Mouse (Mus musculus): ENCODE results near the gene Hgfac. TPM values are rescaled to one million over a fixed set of nuclear protein-coding genes. Genes with fewer than 3 reads are reported as not detected.
A peak's percentile ranks its signal among the peaks of the same experiment; 100 is the strongest.

The Hgfac gene
- polyA plus RNA-seq, 1 experiment from 2014 or later, result 0.26 TPM

- ATAC-seq (ENCODE audit: low FRiP score) (no peak), DNase-seq (ENCODE audit: low spot score, missing footprints) (no peak)
- WGBS, result 96% methylated on average over 4 of the region's 4 CpGs
- H3K4me1 ChIP-seq (ENCODE audit: control insufficient read depth, insufficient read depth, low read length), result peaks cover 6% of the 10 kb centered on the region
- H3K27ac ChIP-seq (ENCODE audit: low read depth, low read length), result no peak overlapping the region
- H3K9me3 ChIP-seq (ENCODE audit: control insufficient read depth, low read length), result no peaks in the 10 kb centered on the region
- no peak overlapping the region for H3K4me2 ChIP-seq
- H3K27me3 ChIP-seq (ENCODE audit: control insufficient read depth, insufficient read depth, low read length), result no peaks in the 10 kb centered on the region
- no peak overlapping the region for H3K9ac ChIP-seq (ENCODE audit: low read length)
- H3K4me3 ChIP-seq (ENCODE audit: low read depth, low read length), result no peak overlapping the region
- H3K36me3 ChIP-seq (ENCODE audit: control insufficient read depth, insufficient read depth, low read length), result 0 out of 2 replicates have a peak, but pooled peaks cover 4% of the 10 kb centered on the region
These were observed 32.1 kb upstream of the Hgfac start for GRCm38 (mm10) chr5:35009163-35009562.

GRCm38 (mm10) chr5:35010656-35011055 is 30.7 kb upstream of the Hgfac start:
- Histone ChIP-seq H3K4me2 (no peak overlapping the region), H3K9ac (ENCODE audit: low read length) (no peak overlapping the region), H3K4me1 (ENCODE audit: control insufficient read depth, insufficient read depth, low read length) (peaks cover 8% of the 10 kb centered on the region), H3K4me3 (ENCODE audit: low read depth, low read length) (no peak overlapping the region), H3K27me3 (ENCODE audit: control insufficient read depth, insufficient read depth, low read length) (no peaks in the 10 kb centered on the region), H3K36me3 (ENCODE audit: control insufficient read depth, insufficient read depth, low read length) (0 out of 2 replicates have a peak, but pooled peaks cover 2% of the 10 kb centered on the region), H3K9me3 (ENCODE audit: control insufficient read depth, low read length) (no peaks in the 10 kb centered on the region), H3K27ac (ENCODE audit: low read depth, low read length) (no peak overlapping the region)
- 87% methylated on average over 5 of the region's 5 CpGs for WGBS
- DNase-seq (ENCODE audit: low spot score, missing footprints), result no peak
- no peak for ATAC-seq (ENCODE audit: low FRiP score)

GRCm38 (mm10) chr5:35011156-35011923 is 30.0 kb upstream of the Hgfac start:
- 97% methylated on average over 6 of the region's 6 CpGs for WGBS
- H3K27me3 ChIP-seq (ENCODE audit: control insufficient read depth, insufficient read depth, low read length), result no peaks in the 10 kb centered on the region
- no peak overlapping the region for H3K4me2 ChIP-seq
- no peak overlapping the region for H3K4me3 ChIP-seq (ENCODE audit: low read depth, low read length)
- no peaks in the 10 kb centered on the region for H3K9me3 ChIP-seq (ENCODE audit: control insufficient read depth, low read length)
- H3K27ac ChIP-seq (ENCODE audit: low read depth, low read length), result no peak overlapping the region
- DNase-seq (ENCODE audit: low spot score, missing footprints), result no peak
- ATAC-seq (ENCODE audit: low FRiP score), result no peak
- no peak overlapping the region for H3K9ac ChIP-seq (ENCODE audit: low read length)
- no peaks in the 10 kb centered on the region for H3K36me3 ChIP-seq (ENCODE audit: control insufficient read depth, insufficient read depth, low read length)
- peaks cover 8% of the 10 kb centered on the region for H3K4me1 ChIP-seq (ENCODE audit: control insufficient read depth, insufficient read depth, low read length)

GRCm38 (mm10) chr5:35014036-35014435 is 27.3 kb upstream of the Hgfac start:
- DNase-seq (ENCODE audit: low spot score, missing footprints), result no peak
- 57% methylated on average over 6 of the region's 6 CpGs for WGBS
- H3K27ac ChIP-seq (ENCODE audit: low read depth, low read length), result peak overlapping the region; percentile 65
- H3K4me1 ChIP-seq (ENCODE audit: control insufficient read depth, insufficient read depth, low read length), result peaks cover 8% of the 10 kb centered on the region
- no peaks in the 10 kb centered on the region; the same call in 1 of the 2 replicates for H3K36me3 ChIP-seq (ENCODE audit: control insufficient read depth, insufficient read depth, low read length)
- H3K4me3 ChIP-seq (ENCODE audit: low read depth, low read length), result no peak overlapping the region
- H3K27me3 ChIP-seq (ENCODE audit: control insufficient read depth, insufficient read depth, low read length), result no peaks in the 10 kb centered on the region
- peak overlapping the region; percentile 24; the same call in 1 of the 2 replicates for H3K9ac ChIP-seq (ENCODE audit: low read length)
- H3K9me3 ChIP-seq (ENCODE audit: control insufficient read depth, low read length), result no peaks in the 10 kb centered on the region
- H3K4me2 ChIP-seq, result no peak overlapping the region
- ATAC-seq (ENCODE audit: low FRiP score), result peak; percentile 76

- DNase-seq (ENCODE audit: low spot score, missing footprints), result no peak
- H3K36me3 ChIP-seq (ENCODE audit: control insufficient read depth, insufficient read depth, low read length), result peaks cover 7% of the 10 kb centered on the region
- no peaks in the 10 kb centered on the region for H3K27me3 ChIP-seq (ENCODE audit: control insufficient read depth, insufficient read depth, low read length)
- no peaks in the 10 kb centered on the region for H3K4me1 ChIP-seq (ENCODE audit: control insufficient read depth, insufficient read depth, low read length)
- no peak for ATAC-seq (ENCODE audit: low FRiP score)
- no peak overlapping the region for H3K4me2 ChIP-seq
- no peaks in the 10 kb centered on the region for H3K9me3 ChIP-seq (ENCODE audit: control insufficient read depth, low read length)
- no peak overlapping the region for H3K9ac ChIP-seq (ENCODE audit: low read length)
- no peak overlapping the region for H3K4me3 ChIP-seq (ENCODE audit: low read depth, low read length)
- H3K27ac ChIP-seq (ENCODE audit: low read depth, low read length), result no peak overlapping the region
- 86% methylated on average over 9 of the region's 9 CpGs for WGBS
These were observed 21.5 kb upstream of the Hgfac start for GRCm38 (mm10) chr5:35019673-35020300.

- Histone ChIP-seq H3K4me3 (ENCODE audit: low read depth, low read length) (no peak overlapping the region), H3K27ac (ENCODE audit: low read depth, low read length) (no peak overlapping the region), H3K9me3 (ENCODE audit: control insufficient read depth, low read length) (no peaks in the 10 kb centered on the region), H3K27me3 (ENCODE audit: control insufficient read depth, insufficient read depth, low read length) (no peaks in the 10 kb centered on the region), H3K9ac (ENCODE audit: low read length) (no peak overlapping the region), H3K4me2 (no peak overlapping the region), H3K36me3 (ENCODE audit: control insufficient read depth, insufficient read depth, low read length) (peaks cover 7% of the 10 kb centered on the region), H3K4me1 (ENCODE audit: control insufficient read depth, insufficient read depth, low read length) (no peaks in the 10 kb centered on the region)
- ATAC-seq (ENCODE audit: low FRiP score), result no peak
- DNase-seq (ENCODE audit: low spot score, missing footprints), result no peak
- WGBS, result 90% methylated on average over 9 of the region's 9 CpGs
These were observed 20.7 kb upstream of the Hgfac start for GRCm38 (mm10) chr5:35020410-35021241.

GRCm38 (mm10) chr5:35024975-35025374 is 16.3 kb upstream of the Hgfac start:
- Histone ChIP-seq H3K9ac (ENCODE audit: low read length) (no peak overlapping the region), H3K27me3 (ENCODE audit: control insufficient read depth, insufficient read depth, low read length) (no peaks in the 10 kb centered on the region), H3K4me2 (no peak overlapping the region), H3K9me3 (ENCODE audit: control insufficient read depth, low read length) (no peaks in the 10 kb centered on the region), H3K4me1 (ENCODE audit: control insufficient read depth, insufficient read depth, low read length) (no peaks in the 10 kb centered on the region), H3K36me3 (ENCODE audit: control insufficient read depth, insufficient read depth, low read length) (peaks cover 30% of the 10 kb centered on the region), H3K27ac (ENCODE audit: low read depth, low read length) (no peak overlapping the region), H3K4me3 (ENCODE audit: low read depth, low read length) (no peak overlapping the region)
- peak; percentile 93 for DNase-seq (ENCODE audit: low spot score, missing footprints)
- WGBS, result 36% methylated on average over 2 of the region's 2 CpGs
- peak; percentile 67 for ATAC-seq (ENCODE audit: low FRiP score)

- ATAC-seq (ENCODE audit: low FRiP score), result no peak
- Histone ChIP-seq H3K9me3 (ENCODE audit: control insufficient read depth, low read length) (no peaks in the 10 kb centered on the region), H3K27me3 (ENCODE audit: control insufficient read depth, insufficient read depth, low read length) (no peaks in the 10 kb centered on the region), H3K36me3 (ENCODE audit: control insufficient read depth, insufficient read depth, low read length) (peaks cover 29% of the 10 kb centered on the region), H3K4me3 (ENCODE audit: low read depth, low read length) (no peak overlapping the region), H3K27ac (ENCODE audit: low read depth, low read length) (no peak overlapping the region), H3K4me1 (ENCODE audit: control insufficient read depth, insufficient read depth, low read length) (no peaks in the 10 kb centered on the region), H3K4me2 (no peak overlapping the region), H3K9ac (ENCODE audit: low read length) (no peak overlapping the region)
- no peak for DNase-seq (ENCODE audit: low spot score, missing footprints)
- WGBS, result 92% methylated on average over 1 of the region's 1 CpGs
These were observed 12.0 kb upstream of the Hgfac start for GRCm38 (mm10) chr5:35029303-35029702.

- Histone ChIP-seq H3K27ac (ENCODE audit: low read depth, low read length) (no peak overlapping the region), H3K4me3 (ENCODE audit: low read depth, low read length) (no peak overlapping the region), H3K36me3 (ENCODE audit: control insufficient read depth, insufficient read depth, low read length) (peaks cover 29% of the 10 kb centered on the region), H3K4me2 (no peak overlapping the region), H3K27me3 (ENCODE audit: control insufficient read depth, insufficient read depth, low read length) (no peaks in the 10 kb centered on the region), H3K9ac (ENCODE audit: low read length) (no peak overlapping the region), H3K4me1 (ENCODE audit: control insufficient read depth, insufficient read depth, low read length) (no peaks in the 10 kb centered on the region), H3K9me3 (ENCODE audit: control insufficient read depth, low read length) (no peaks in the 10 kb centered on the region)
- WGBS, result 90% methylated on average over 5 of the region's 5 CpGs
- DNase-seq (ENCODE audit: low spot score, missing footprints) (no peak), ATAC-seq (ENCODE audit: low FRiP score) (no peak)
These were observed 11.6 kb upstream of the Hgfac start for GRCm38 (mm10) chr5:35029755-35030154.

Data from midbrain, embryonic 11.5 days (tissue).